20 mouse cellular contexts compared by ENCODE assay signal in the genomic region with DNA sequence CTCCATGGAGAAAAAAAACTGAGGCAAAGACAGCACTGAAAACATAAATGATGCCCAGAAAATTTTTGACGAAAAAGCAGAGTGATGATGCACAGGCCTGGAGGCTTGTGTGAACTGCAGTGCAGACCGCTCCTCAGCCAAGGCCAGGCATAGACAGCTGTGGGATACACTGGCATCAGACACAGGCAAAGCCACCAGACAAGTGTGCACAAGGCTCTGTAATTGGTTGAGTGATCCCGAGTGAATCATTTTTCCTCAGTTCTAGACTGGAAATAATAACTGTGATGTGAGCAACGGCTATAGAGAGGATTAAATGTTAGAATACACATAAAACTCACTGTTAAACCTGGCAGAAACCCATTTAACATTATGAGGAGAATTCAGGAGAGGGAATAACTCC.
"Had no signal": no experiment of that assay in that cellular context is flagged by ENCODE, and none has a peak within 500 bp of the region (broad histone marks: within the 10 kb centered on the region; RNA-seq: fewer than 3 reads in every experiment).

No protein-coding gene starts in this region.

- ATAC-seq: liver, postnatal 0 days; midbrain, embryonic 15.5 days had no signal

- H3K4me3 ChIP-seq: liver, embryonic 13.5 days; lung, embryonic 15.5 days; megakaryocyte, embryonic 14.5 days; midbrain, embryonic 15.5 days; stomach, embryonic 15.5 days had no signal

- H3K4me2 ChIP-seq: liver, embryonic 13.5 days; lung, embryonic 15.5 days; midbrain, embryonic 11.5 days; midbrain, embryonic 15.5 days; stomach, embryonic 15.5 days had no signal

- DNase-seq: kidney, adult 9 months; kidney, postnatal 36 days; layer of hippocampus, adult 9-11 months; layer of hippocampus, postnatal 36 days; liver; liver, embryonic 13.5 days; liver, postnatal 0 days; lung, postnatal 14 days; retina, postnatal 1 day; right cerebral cortex, postnatal 4 days; spleen, adult 18-20 months; thymus, adult 2 months; thymus, postnatal 25 days had no signal

- H3K9me3 ChIP-seq: liver, embryonic 13.5 days; lung, embryonic 15.5 days; megakaryocyte, embryonic 14.5 days; midbrain, embryonic 15.5 days; stomach, embryonic 15.5 days had no signal

- H3K9ac ChIP-seq: liver, embryonic 13.5 days; liver, postnatal 0 days; lung, embryonic 15.5 days; midbrain, embryonic 15.5 days; stomach, embryonic 15.5 days had no signal

- H3K4me1 ChIP-seq: liver, embryonic 13.5 days; lung, embryonic 15.5 days; megakaryocyte, embryonic 14.5 days; midbrain, embryonic 15.5 days; stomach, embryonic 15.5 days had no signal

- H3K36me3 ChIP-seq: liver, embryonic 13.5 days; lung, embryonic 15.5 days; midbrain, embryonic 15.5 days; stomach, embryonic 15.5 days had no signal

- H3K27me3 ChIP-seq: liver, embryonic 13.5 days; lung, embryonic 15.5 days; megakaryocyte, embryonic 14.5 days; midbrain, embryonic 15.5 days; stomach, embryonic 15.5 days had no signal

- H3K27ac ChIP-seq: kidney, postnatal 0 days; liver, embryonic 13.5 days; lung, embryonic 15.5 days; macrophage; midbrain, embryonic 15.5 days; stomach, embryonic 15.5 days had no signal
